ENCODE assay signal across 28 mouse cellular contexts in the genomic region with DNA sequence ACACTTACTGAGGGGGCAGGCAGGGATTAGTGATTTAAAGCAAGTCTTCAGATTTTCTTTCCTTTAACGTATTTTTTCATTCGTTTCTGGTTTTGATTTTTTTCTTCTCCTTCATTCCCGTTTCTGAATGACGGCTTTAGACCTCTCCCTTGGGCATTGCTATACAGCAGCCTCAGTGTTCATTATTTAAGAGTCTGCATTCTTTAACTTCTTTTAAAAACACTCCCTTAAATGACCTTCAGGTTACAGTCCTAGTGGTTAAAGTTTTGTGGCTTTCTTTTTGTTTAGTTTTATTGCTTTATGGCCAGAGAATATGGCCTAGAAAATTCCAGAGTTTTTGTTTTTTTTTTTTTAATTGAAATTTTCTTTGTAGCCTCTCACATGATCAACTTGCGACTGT.
DNase-seq lines count a peak whose midpoint lies in the region; ATAC-seq and TF ChIP-seq lines count a peak whose summit lies in the region.
"Had no signal": no experiment of that assay in that cellular context is flagged by ENCODE, and none has a peak within 500 bp of the region (broad histone marks: within the 10 kb centered on the region; RNA-seq: fewer than 3 reads in every experiment).

No protein-coding gene starts in this region.

- H3K27me3 ChIP-seq in kidney, postnatal 0 days (ENCODE audit: insufficient read depth, low read length) = no peaks in the 10 kb centered on the region
- H3K27me3 ChIP-seq in embryonic facial prominence, embryonic 11.5 days (ENCODE audit: control insufficient read depth, insufficient read depth, low read length) = no peaks in the 10 kb centered on the region
- H3K27me3 ChIP-seq in limb, embryonic 14.5 days (ENCODE audit: control insufficient read depth, insufficient read depth, low read length) = no peaks in the 10 kb centered on the region
- H3K27me3 ChIP-seq in midbrain, embryonic 16.5 days (ENCODE audit: control insufficient read depth, insufficient read depth, low read depth, low read length) = no peaks in the 10 kb centered on the region
- H3K27me3 ChIP-seq: embryonic facial prominence, embryonic 13.5 days; forebrain, embryonic 12.5 days; hindbrain, embryonic 13.5 days; liver, embryonic 15.5 days; midbrain, embryonic 13.5 days had no signal

- ATAC-seq in kidney, postnatal 0 days (replicated peaks; ENCODE audit: low FRiP score, low read depth) = no peak
- no peak for ATAC-seq in embryonic facial prominence, embryonic 11.5 days (replicated peaks; ENCODE audit: insufficient number of reproducible peaks, low FRiP score, low TSS enrichment, low read depth)
- ATAC-seq in limb, embryonic 14.5 days (ENCODE audit: low FRiP score, low read depth) = no peak
- no peak for ATAC-seq in midbrain, embryonic 16.5 days
- ATAC-seq: intestine, embryonic 16.5 days; midbrain, embryonic 13.5 days had no signal

- H3K36me3 ChIP-seq in kidney, postnatal 0 days (ENCODE audit: insufficient read depth, low read length) = no peaks in the 10 kb centered on the region
- H3K36me3 ChIP-seq in embryonic facial prominence, embryonic 11.5 days (replicated peaks; ENCODE audit: control insufficient read depth, insufficient read depth, low read depth, low read length) = no peaks in the 10 kb centered on the region
- H3K36me3 ChIP-seq in limb, embryonic 14.5 days (ENCODE audit: control insufficient read depth, insufficient read depth, low read length) = 0 out of 2 replicates have a peak, but pooled peaks cover under 1% of the 10 kb centered on the region
- no peaks in the 10 kb centered on the region for H3K36me3 ChIP-seq in midbrain, embryonic 16.5 days (ENCODE audit: control insufficient read depth, insufficient read depth, low read length)
- H3K36me3 ChIP-seq: forebrain, embryonic 12.5 days; hindbrain, embryonic 13.5 days; liver, embryonic 15.5 days had no signal

- H3K9me3 ChIP-seq in kidney, postnatal 0 days (replicated peaks; ENCODE audit: low read length) = no peaks in the 10 kb centered on the region
- H3K9me3 ChIP-seq in embryonic facial prominence, embryonic 11.5 days (replicated peaks; ENCODE audit: control insufficient read depth, low read length) = no peaks in the 10 kb centered on the region
- H3K9me3 ChIP-seq in limb, embryonic 14.5 days (ENCODE audit: control insufficient read depth, low read length) = no peaks in the 10 kb centered on the region
- H3K9me3 ChIP-seq in midbrain, embryonic 16.5 days (replicated peaks; ENCODE audit: control insufficient read depth, low read length, poor library complexity, severe bottlenecking) = no peaks in the 10 kb centered on the region
- H3K9me3 ChIP-seq: embryonic facial prominence, embryonic 13.5 days; forebrain, embryonic 12.5 days; hindbrain, embryonic 13.5 days; liver, embryonic 15.5 days; midbrain, embryonic 13.5 days had no signal

- peaks cover 25% of the 10 kb centered on the region; the same call in 1 of the 2 replicates for H3K4me1 ChIP-seq in kidney, postnatal 0 days (replicated peaks; ENCODE audit: insufficient read depth, low read length)
- peaks cover 4% of the 10 kb centered on the region; the same call in 1 of the 2 replicates for H3K4me1 ChIP-seq in embryonic facial prominence, embryonic 11.5 days (ENCODE audit: control insufficient read depth, insufficient read depth, low read length)
- peaks cover 56% of the 10 kb centered on the region for H3K4me1 ChIP-seq in limb, embryonic 14.5 days (ENCODE audit: control insufficient read depth, insufficient read depth, low read length)
- peaks cover 9% of the 10 kb centered on the region for H3K4me1 ChIP-seq in midbrain, embryonic 16.5 days (ENCODE audit: control insufficient read depth, insufficient read depth, low read length)
- H3K4me1 ChIP-seq: liver, embryonic 15.5 days; megakaryocyte, embryonic 14.5 days had no signal

- 24% methylated on average over 5 of the region's 5 CpGs for WGBS in kidney, postnatal 0 days
- 20% methylated on average over 5 of the region's 5 CpGs for WGBS in embryonic facial prominence, embryonic 11.5 days
- WGBS in limb, embryonic 14.5 days = 12% methylated on average over 5 of the region's 5 CpGs
- WGBS in midbrain, embryonic 16.5 days = 31% methylated on average over 5 of the region's 5 CpGs

- no peak overlapping the region for H3K4me2 ChIP-seq in kidney, postnatal 0 days (ENCODE audit: low read length)
- H3K4me2 ChIP-seq in embryonic facial prominence, embryonic 11.5 days (ENCODE audit: low read depth, low read length) = no peak overlapping the region
- H3K4me2 ChIP-seq in limb, embryonic 14.5 days (replicated peaks; ENCODE audit: low read depth, low read length, severe bottlenecking) = no peak overlapping the region
- H3K4me2 ChIP-seq in midbrain, embryonic 16.5 days (ENCODE audit: low read length) = no peak overlapping the region
- H3K4me2 ChIP-seq: embryonic facial prominence, embryonic 13.5 days; forebrain, embryonic 12.5 days; heart, embryonic 11.5 days; hindbrain, embryonic 13.5 days; liver, embryonic 15.5 days; lung, embryonic 14.5 days; midbrain, embryonic 13.5 days had no signal

- no peak overlapping the region for H3K9ac ChIP-seq in kidney, postnatal 0 days (ENCODE audit: low read depth, low read length)
- no peak overlapping the region for H3K9ac ChIP-seq in embryonic facial prominence, embryonic 11.5 days (replicated peaks; ENCODE audit: low read length)
- no peak overlapping the region for H3K9ac ChIP-seq in limb, embryonic 14.5 days (ENCODE audit: low read depth, low read length, severe bottlenecking)
- no peak overlapping the region for H3K9ac ChIP-seq in midbrain, embryonic 16.5 days (ENCODE audit: low read depth, low read length)
- H3K9ac ChIP-seq: embryonic facial prominence, embryonic 13.5 days; forebrain, embryonic 12.5 days; hindbrain, embryonic 13.5 days; liver, embryonic 15.5 days; lung, embryonic 14.5 days; midbrain, embryonic 13.5 days had no signal

- no peak for TF ChIP-seq POLR2A in limb, embryonic 14.5 days (IDR thresholded peaks at IDR 0.05; ENCODE audit: borderline replicate concordance, extremely low read depth, insufficient read depth, insufficient read length)

- peak overlapping the region; percentile 50 for H3K27ac ChIP-seq in kidney, postnatal 0 days
- no peak overlapping the region for H3K27ac ChIP-seq in embryonic facial prominence, embryonic 11.5 days (replicated peaks; ENCODE audit: low read depth, low read length)
- H3K27ac ChIP-seq in limb, embryonic 14.5 days (replicated peaks; ENCODE audit: low read depth, low read length) = no peak overlapping the region
- H3K27ac ChIP-seq in midbrain, embryonic 16.5 days (ENCODE audit: low read length) = no peak overlapping the region
- H3K27ac ChIP-seq: embryonic facial prominence, embryonic 13.5 days; forebrain, embryonic 12.5 days; hindbrain, embryonic 13.5 days; layer of hippocampus, adult 2 months; left cerebral cortex, adult 2 months; liver, embryonic 15.5 days; midbrain, embryonic 13.5 days had no signal

- H3K4me3 ChIP-seq in kidney, postnatal 0 days (replicated peaks; ENCODE audit: low read depth, low read length) = no peak overlapping the region
- H3K4me3 ChIP-seq in embryonic facial prominence, embryonic 11.5 days (ENCODE audit: low read depth, low read length) = no peak overlapping the region
- no peak overlapping the region for H3K4me3 ChIP-seq in limb, embryonic 14.5 days (replicated peaks; ENCODE audit: low read length)
- no peak overlapping the region for H3K4me3 ChIP-seq in midbrain, embryonic 16.5 days (ENCODE audit: low read depth, low read length)
- H3K4me3 ChIP-seq: embryonic facial prominence, embryonic 13.5 days; erythroblast, embryonic 14.5 days; forebrain, embryonic 12.5 days; hindbrain, embryonic 13.5 days; layer of hippocampus, adult 2 months; left cerebral cortex, adult 2 months; liver, embryonic 15.5 days; megakaryocyte, embryonic 14.5 days; midbrain, embryonic 13.5 days had no signal

- no peak for TF ChIP-seq CTCF in kidney, postnatal 0 days (IDR thresholded peaks at IDR 0.05; ENCODE audit: low read depth)

- peak; percentile 46 for DNase-seq in embryo, embryonic 11 days
- no peak for DNase-seq in embryo, embryonic 10 days (ENCODE audit: low spot score)
- DNase-seq in kidney, postnatal 0 days (ENCODE audit: low spot score) = peak; percentile 84
- DNase-seq in kidney, postnatal 14 days = no peak
- DNase-seq in embryonic facial prominence, embryonic 11.5 days (ENCODE audit: low spot score) = peak; percentile 33
- peak; percentile 33 for DNase-seq in limb, embryonic 14.5 days (ENCODE audit: low spot score)
- no peak for DNase-seq in lung, postnatal 4 days
- DNase-seq: adrenal gland, postnatal 36 days; cerebellum, adult 18-20 months; cerebellum, postnatal 10 days; gastrocnemius, postnatal 14 days; heart, postnatal 36 days; liver; lung, embryonic 14.5 days; thymus, adult 2 months; thymus, postnatal 36 days had no signal

Comparison
In these comparisons a context has a peak if more than half of its experiments do, and no peak if none do; other contexts are left out.
1. DNase-seq: peak in embryo, embryonic 11 days (single experiment), kidney, postnatal 0 days (single experiment), embryonic facial prominence, embryonic 11.5 days (single experiment) and limb, embryonic 14.5 days (single experiment); none in embryo, embryonic 10 days (single experiment), kidney, postnatal 14 days (single experiment) and lung, postnatal 4 days (0 of 2).